Mouse (Mus musculus) midbrain, embryonic 15.5 days (tissue): Measurements from ENCODE around the gene Ctdnep1. TPM values are rescaled to one million over a fixed set of nuclear protein-coding genes. Genes with fewer than 3 reads are reported as not detected.
"Not testable (repeated sequence)": the region's sequence is repeated elsewhere in the genome, so short reads cannot be mapped to it uniquely, and the experiment has no call there.

Experiments used
- ATAC-seq: fragments of 200-750 bp; cut with Nextera tagmentation; replicated peaks from 2 replicates; pipeline ENCODE4 v1.8.0; 2017; ENCODE audit warnings: moderate TSS enrichment
- H3K27ac ChIP-seq: fragments of 300-500 bp; sonication (generic); 2 replicates; pipeline ENCODE4 v1.5.1; 2015; ENCODE audit warnings: mild to moderate bottlenecking, inconsistent platforms
- H3K27me3 ChIP-seq: fragments of 300-500 bp; sonication (generic); replicated peaks from 2 replicates; pipeline ENCODE4 v1.6.1; 2015; ENCODE audit warnings: inconsistent platforms
- H3K36me3 ChIP-seq: fragments of 300-500 bp; sonication (generic); replicated peaks from 2 replicates; pipeline ENCODE4 v1.6.1; 2015; ENCODE audit warnings: inconsistent platforms
- H3K4me1 ChIP-seq: fragments of 300-500 bp; sonication (generic); 2 replicates; pipeline ENCODE4 v1.6.1; 2015; ENCODE audit warnings: inconsistent platforms
- H3K4me2 ChIP-seq: fragments of 300-500 bp; sonication (generic); 2 replicates; pipeline ENCODE4 v1.6.1; 2015; ENCODE audit warnings: inconsistent platforms, mild to moderate bottlenecking, moderate library complexity
- H3K4me3 ChIP-seq: fragments of 300-500 bp; sonication (generic); 2 replicates; pipeline ENCODE4 v1.5.1; 2015; ENCODE audit warnings: mild to moderate bottlenecking, inconsistent platforms
- H3K9ac ChIP-seq: fragments of 300-500 bp; sonication (generic); 2 replicates; pipeline ENCODE4 v1.6.1; 2015; ENCODE audit warnings: mild to moderate bottlenecking, inconsistent platforms
- H3K9me3 ChIP-seq: fragments of 300-500 bp; sonication (generic); 2 replicates; pipeline ENCODE4 v1.6.1; 2016; ENCODE audit warnings: inconsistent platforms
- WGBS: fragments of 180-500 bp; shearing (Covaris S2); methylation state at CpG from one replicate; pipeline ENCODE4 v1.1.7; 2015; ENCODE audit warnings: mixed read lengths; 5-methylcytosine and 5-hydroxymethylcytosine counted together
- polyA plus RNA-seq: library from polyadenylated mRNA; unstranded; fragments of >200 nt; fragmentation: Nextera tagmentation; extraction: Ambion mirVana; gene quantifications from 2 replicates; pipeline ENCODE4 v1.2.1, GENCODE M21; 2015

Ctdnep1 gene
- polyA plus RNA-seq, 1 experiment from 2014 or later: 22.5 TPM

- 79% methylated on average over 4 of the region's 4 CpGs for WGBS
- H3K9me3 ChIP-seq, H3K4me3 ChIP-seq, H3K27ac ChIP-seq, H3K4me1 ChIP-seq, ATAC-seq, H3K9ac ChIP-seq, H3K4me2 ChIP-seq, H3K36me3 ChIP-seq: not testable (repeated sequence)
- H3K27me3 ChIP-seq: 0 out of 2 replicates have a peak, but pooled peaks cover 12% of the 10 kb centered on the region
These were observed 25.3 kb upstream of the Ctdnep1 start for GRCm38 (mm10) chr11:69955618-69956017.

GRCm38 (mm10) chr11:69956218-69956617 is 24.7 kb upstream of the Ctdnep1 start:
- Histone ChIP-seq H3K4me1 (no peaks in the 10 kb centered on the region), H3K9ac (no peak overlapping the region), H3K4me3 (no peak overlapping the region), H3K9me3 (no peaks in the 10 kb centered on the region), H3K4me2 (no peak overlapping the region), H3K27me3 (peaks cover 15% of the 10 kb centered on the region; the same call in 1 of the 2 replicates), H3K27ac (no peak overlapping the region), H3K36me3 (no peaks in the 10 kb centered on the region)
- WGBS: 85% methylated on average over 1 of the region's 1 CpGs
- ATAC-seq: no peak

DNA sequence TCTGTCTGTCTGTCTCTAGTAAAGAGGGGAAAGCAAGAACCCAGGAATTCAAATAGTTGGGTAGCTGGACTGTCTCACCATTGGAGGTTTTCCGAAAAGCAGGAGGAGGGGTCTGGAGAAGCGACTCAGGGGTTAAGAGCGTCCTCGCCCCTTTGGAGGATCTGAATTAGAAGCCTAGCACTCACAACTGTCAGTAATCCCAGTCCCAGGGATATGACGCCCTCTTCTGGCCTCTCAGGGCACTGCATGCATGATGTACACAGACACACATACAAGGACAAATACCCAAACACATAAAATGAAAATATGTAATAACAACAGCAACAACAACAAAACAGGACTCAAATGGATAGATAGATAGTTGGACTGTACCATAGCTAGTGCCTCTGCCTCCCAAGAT is 20.3 kb upstream of the Ctdnep1 start:
- Histone ChIP-seq H3K4me1 (peaks cover 4% of the 10 kb centered on the region), H3K27me3 (peaks cover 53% of the 10 kb centered on the region), H3K9ac (no peak overlapping the region), H3K4me2 (no peak overlapping the region), H3K9me3 (no peaks in the 10 kb centered on the region), H3K36me3 (no peaks in the 10 kb centered on the region), H3K27ac (no peak overlapping the region), H3K4me3 (no peak overlapping the region)
- ATAC-seq: no peak
- 28% methylated on average over 5 of the region's 5 CpGs for WGBS

- Histone ChIP-seq H3K27ac (no peak overlapping the region), H3K27me3 (peaks cover 60% of the 10 kb centered on the region), H3K4me3 (no peak overlapping the region), H3K4me2 (no peak overlapping the region), H3K4me1 (peaks cover 12% of the 10 kb centered on the region), H3K9ac (no peak overlapping the region), H3K9me3 (no peaks in the 10 kb centered on the region), H3K36me3 (no peaks in the 10 kb centered on the region)
- no peak for ATAC-seq
- WGBS: 56% methylated on average over 5 of the region's 5 CpGs
These were observed 19.1 kb upstream of the Ctdnep1 start for GRCm38 (mm10) chr11:69961841-69962240.

GRCm38 (mm10) chr11:69964650-69965270 is 16.2 kb upstream of the Ctdnep1 start, which contains the start of gene Cldn7:
Cldn7 (plus strand) TSS chr11:69964779.
- peaks cover 75% of the 10 kb centered on the region for H3K27me3 ChIP-seq
- WGBS: 14% methylated on average over 24 of the region's 24 CpGs
- no peaks in the 10 kb centered on the region for H3K9me3 ChIP-seq
- peak within 1 kb of the TSS; percentile 29 for H3K4me2 ChIP-seq
- H3K4me3 ChIP-seq: 0 out of 2 replicates have a peak within 1 kb of the TSS, but pooled peaks have one; percentile 11
- H3K27ac ChIP-seq: no peak within 1 kb of the TSS
- H3K36me3 ChIP-seq: 0 out of 2 replicates have a peak, but pooled peaks cover 15% of the 10 kb centered on the region
- no peak within 1 kb of the TSS for H3K9ac ChIP-seq
- H3K4me1 ChIP-seq: peaks cover 12% of the 10 kb centered on the region
- ATAC-seq: no peak

DNA sequence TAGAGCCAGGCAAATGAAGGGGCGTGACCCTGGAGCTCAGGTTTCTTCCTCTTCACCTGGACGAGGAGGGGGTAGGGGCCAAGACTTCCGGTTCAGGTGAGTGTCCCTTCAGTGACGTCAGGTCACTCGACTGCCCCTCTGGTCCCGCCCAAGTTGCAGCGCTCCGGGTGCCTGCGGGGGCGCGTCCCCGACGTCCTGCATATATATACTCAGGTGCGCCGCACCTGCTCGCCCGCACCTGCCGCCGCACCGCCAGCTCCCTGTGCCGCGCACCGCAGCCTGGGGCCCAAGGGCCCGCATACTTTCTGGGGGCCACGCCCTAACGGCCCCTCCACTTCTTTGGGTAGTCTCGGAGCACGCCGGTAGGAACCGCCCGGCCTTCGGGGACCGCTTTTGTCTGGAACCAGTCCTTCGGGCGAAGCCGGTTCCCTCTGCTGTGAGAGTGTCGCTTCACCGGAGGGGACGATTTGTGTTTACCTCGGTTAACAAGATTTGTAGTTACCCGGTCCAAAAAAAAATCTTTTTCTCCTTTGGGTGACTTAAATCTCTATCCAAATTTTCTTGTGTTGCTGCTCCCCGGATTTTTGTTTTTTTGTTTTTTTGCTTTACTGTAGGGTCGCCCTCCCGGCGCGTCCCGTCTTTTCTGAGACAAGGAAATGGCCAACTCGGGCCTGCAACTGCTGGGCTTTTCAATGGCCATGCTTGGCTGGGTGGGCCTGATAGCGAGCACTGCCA is 15.5 kb upstream of the Ctdnep1 start:
- Histone ChIP-seq H3K27ac (no peak overlapping the region), H3K9ac (no peak overlapping the region), H3K4me3 (0 out of 2 replicates have a peak overlapping the region, but pooled peaks have one; percentile 11), H3K36me3 (peaks cover 20% of the 10 kb centered on the region; the same call in 1 of the 2 replicates), H3K4me2 (peak overlapping the region; percentile 41), H3K27me3 (peaks cover 75% of the 10 kb centered on the region), H3K9me3 (no peaks in the 10 kb centered on the region), H3K4me1 (peaks cover 12% of the 10 kb centered on the region)
- WGBS: 3% methylated on average over 49 of the region's 49 CpGs
- no peak for ATAC-seq

GRCm38 (mm10) chr11:69966006-69966859 is 14.7 kb upstream of the Ctdnep1 start:
- peaks cover 12% of the 10 kb centered on the region for H3K4me1 ChIP-seq
- peaks cover 71% of the 10 kb centered on the region for H3K27me3 ChIP-seq
- H3K4me2 ChIP-seq: peak overlapping the region; percentile 41
- no peaks in the 10 kb centered on the region for H3K9me3 ChIP-seq
- 1% methylated on average over 57 of the region's 59 CpGs for WGBS
- peak overlapping the region; percentile 26 for H3K4me3 ChIP-seq
- 0 out of 2 replicates have a peak, but pooled peaks have one; percentile 14 for ATAC-seq
- H3K36me3 ChIP-seq: peaks cover 20% of the 10 kb centered on the region; the same call in 1 of the 2 replicates
- H3K27ac ChIP-seq: no peak overlapping the region
- H3K9ac ChIP-seq: no peak overlapping the region

DNA sequence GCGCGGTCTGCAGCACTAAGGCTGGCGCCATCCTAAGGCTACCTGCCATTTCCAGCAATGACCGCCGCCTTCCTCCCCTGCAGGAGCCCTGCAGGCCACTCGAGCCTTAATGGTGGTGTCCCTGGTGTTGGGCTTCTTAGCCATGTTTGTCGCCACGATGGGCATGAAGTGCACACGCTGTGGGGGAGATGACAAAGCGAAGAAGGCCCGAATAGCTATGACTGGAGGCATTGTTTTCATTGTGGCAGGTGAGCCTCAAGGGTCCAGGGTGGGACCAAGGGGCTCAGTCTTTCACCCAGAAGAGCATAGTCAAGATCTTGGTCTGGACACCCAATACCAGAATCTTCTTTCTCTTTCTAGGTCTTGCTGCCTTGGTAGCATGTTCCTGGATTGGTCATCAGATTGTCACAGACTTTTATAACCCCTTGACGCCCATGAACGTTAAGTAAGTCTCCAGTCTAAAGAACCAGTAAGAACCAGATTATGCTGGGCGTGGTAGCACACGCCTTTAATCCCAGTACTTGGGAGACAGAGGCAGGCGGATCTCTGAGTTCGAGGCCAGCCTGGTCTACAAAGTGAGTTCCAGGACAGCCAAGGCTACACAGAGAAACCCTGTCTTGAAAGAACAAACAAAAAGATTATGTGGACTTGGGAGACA is 14.0 kb upstream of the Ctdnep1 start:
- no peak for ATAC-seq
- Histone ChIP-seq H3K4me3 (peak overlapping the region; percentile 26), H3K27ac (no peak overlapping the region), H3K27me3 (peaks cover 66% of the 10 kb centered on the region), H3K36me3 (peaks cover 20% of the 10 kb centered on the region; the same call in 1 of the 2 replicates), H3K9me3 (no peaks in the 10 kb centered on the region), H3K4me2 (peak overlapping the region; percentile 41), H3K4me1 (peaks cover 12% of the 10 kb centered on the region), H3K9ac (no peak overlapping the region)
- WGBS: 42% methylated on average over 17 of the region's 17 CpGs

GRCm38 (mm10) chr11:69968793-69969192 is 12.2 kb upstream of the Ctdnep1 start:
- Histone ChIP-seq H3K36me3 (peaks cover 27% of the 10 kb centered on the region), H3K27me3 (peaks cover 49% of the 10 kb centered on the region), H3K4me3 (no peak overlapping the region), H3K4me2 (no peak overlapping the region), H3K9me3 (no peaks in the 10 kb centered on the region), H3K27ac (no peak overlapping the region), H3K9ac (no peak overlapping the region), H3K4me1 (peaks cover 12% of the 10 kb centered on the region)
- WGBS: 89% methylated on average over 4 of the region's 4 CpGs
- no peak for ATAC-seq

- Histone ChIP-seq H3K27me3 (peaks cover 34% of the 10 kb centered on the region), H3K4me2 (no peak overlapping the region), H3K36me3 (peaks cover 41% of the 10 kb centered on the region), H3K9me3 (no peaks in the 10 kb centered on the region), H3K27ac (no peak overlapping the region), H3K4me3 (no peak overlapping the region), H3K4me1 (peaks cover 11% of the 10 kb centered on the region), H3K9ac (no peak overlapping the region)
- no peak for ATAC-seq
- 86% methylated on average over 6 of the region's 6 CpGs for WGBS
These were observed 10.7 kb upstream of the Ctdnep1 start for GRCm38 (mm10) chr11:69970222-69970621.

GRCm38 (mm10) chr11:69970775-69971174 is 10.2 kb upstream of the Ctdnep1 start:
- H3K36me3 ChIP-seq: peaks cover 45% of the 10 kb centered on the region
- H3K4me2 ChIP-seq: no peak overlapping the region
- H3K27me3 ChIP-seq: peaks cover 29% of the 10 kb centered on the region
- no peak overlapping the region for H3K27ac ChIP-seq
- no peaks in the 10 kb centered on the region for H3K9me3 ChIP-seq
- no peak overlapping the region for H3K4me3 ChIP-seq
- H3K9ac ChIP-seq: no peak overlapping the region
- 84% methylated on average over 3 of the region's 3 CpGs for WGBS
- H3K4me1 ChIP-seq: peaks cover 8% of the 10 kb centered on the region
- no peak for ATAC-seq
